ENCODE assay signal across 10 mouse cellular contexts in genomic region chr11:76292831-76293230, GRCm38 (mm10). TPM values are rescaled to one million over a fixed set of nuclear protein-coding genes. Genes with fewer than 3 reads are reported as not detected.
A peak's percentile ranks its signal among the peaks of the same experiment; 100 is the strongest.
DNase-seq lines count a peak whose midpoint lies in the region; ATAC-seq lines count a peak whose summit lies in the region.
"Had no signal": no experiment of that assay in that cellular context is flagged by ENCODE, and none has a peak within 500 bp of the region (broad histone marks: within the 10 kb centered on the region; RNA-seq: fewer than 3 reads in every experiment).

No protein-coding gene starts in this region.

- H3K4me2 ChIP-seq in kidney, embryonic 14.5 days (replicated peaks; ENCODE audit: low read depth, low read length) = peak overlapping the region; percentile 19; the same call in 1 of the 2 replicates
- no peak overlapping the region for H3K4me2 ChIP-seq in midbrain, embryonic 12.5 days (replicated peaks)

- peaks cover 46% of the 10 kb centered on the region for H3K4me1 ChIP-seq in kidney, embryonic 14.5 days (ENCODE audit: control insufficient read depth, insufficient read depth, low read length)
- H3K4me1 ChIP-seq in midbrain, embryonic 12.5 days = peaks cover 80% of the 10 kb centered on the region

- no peak for ATAC-seq in kidney, embryonic 14.5 days (ENCODE audit: low FRiP score, low TSS enrichment)
- no peak for ATAC-seq in midbrain, embryonic 12.5 days (ENCODE audit: low FRiP score, low read depth)

- H3K36me3 ChIP-seq in kidney, embryonic 14.5 days (ENCODE audit: control insufficient read depth, insufficient read depth, low read length) = no peaks in the 10 kb centered on the region
- H3K36me3 ChIP-seq in midbrain, embryonic 12.5 days = no peaks in the 10 kb centered on the region

- H3K27ac ChIP-seq in kidney, embryonic 14.5 days (ENCODE audit: low read depth, low read length) = peak overlapping the region; percentile 78
- peak overlapping the region; percentile 66 for H3K27ac ChIP-seq in midbrain, embryonic 12.5 days (replicated peaks)

- no peaks in the 10 kb centered on the region for H3K9me3 ChIP-seq in kidney, embryonic 14.5 days (ENCODE audit: control insufficient read depth, low read length)
- no peaks in the 10 kb centered on the region for H3K9me3 ChIP-seq in midbrain, embryonic 12.5 days

- H3K9ac ChIP-seq in kidney, embryonic 14.5 days (ENCODE audit: low read depth, low read length) = no peak overlapping the region
- no peak overlapping the region for H3K9ac ChIP-seq in midbrain, embryonic 12.5 days (replicated peaks)

- no peaks in the 10 kb centered on the region for H3K27me3 ChIP-seq in kidney, embryonic 14.5 days (ENCODE audit: control insufficient read depth, insufficient read depth, low read length)
- H3K27me3 ChIP-seq in midbrain, embryonic 12.5 days = no peaks in the 10 kb centered on the region
- H3K27me3 ChIP-seq: CH12.LX had no signal

- intact Hi-C loops in left cerebral cortex, postnatal 25 days (cut with DNase I) = no loop called here

- DNase-seq in cerebellum, postnatal 25 days = peak; percentile 48 to 49
- no peak for DNase-seq in cerebellum, adult 18-20 months
- DNase-seq in heart, adult 9 months (ENCODE audit: low spot score in 2 of 2) = peak; percentile 48 to 59
- no peak for DNase-seq in left cerebral cortex, postnatal 25 days (ENCODE audit: low spot score in 2 of 2)
- no peak for DNase-seq in cerebellum, adult 8-10 months
- no peak for DNase-seq in layer of hippocampus, postnatal 25 days (ENCODE audit: extremely low spot score in 1 of 2, low spot score in 1 of 2)

- no peak overlapping the region for H3K4me3 ChIP-seq in kidney, embryonic 14.5 days (ENCODE audit: low read length)
- no peak overlapping the region for H3K4me3 ChIP-seq in midbrain, embryonic 12.5 days
- H3K4me3 ChIP-seq: erythroblast, embryonic 14.5 days had no signal

- WGBS in kidney, embryonic 14.5 days = 39% methylated on average over 6 of the region's 6 CpGs
- WGBS in midbrain, embryonic 12.5 days = 52% methylated on average over 6 of the region's 6 CpGs

RNA-seq across cellular contexts. Expression of gene Glod4, which starts 49.3 kb away (rescaled TPM):
- polyA plus RNA-seq in kidney, embryonic 14.5 days (2014; fragmentation: Nextera tagmentation; extraction: Ambion mirVana) = 155 and 160 TPM in 2 replicates
- polyA plus RNA-seq in midbrain, embryonic 12.5 days (2016; fragmentation: Nextera tagmentation; extraction: Ambion mirVana) = 113 and 116 TPM in 2 replicates
- 10 to 100 TPM; 49.2 to 55.2 TPM for total RNA-seq in left cerebral cortex, postnatal 25 days (2021)
- total RNA-seq in layer of hippocampus, postnatal 25 days (2021) = 10 to 100 TPM; 51.0 to 57.8 TPM

RNA-seq across cellular contexts. Expression of gene Mrm3, which starts 49.3 kb away (rescaled TPM):
- 25.2 and 29.3 TPM in 2 replicates for polyA plus RNA-seq in kidney, embryonic 14.5 days (2014; fragmentation: Nextera tagmentation; extraction: Ambion mirVana)
- polyA plus RNA-seq in midbrain, embryonic 12.5 days (2016; fragmentation: Nextera tagmentation; extraction: Ambion mirVana) = 16.4 and 17.7 TPM in 2 replicates
- 10 to 100 TPM; 16.8 to 18.3 TPM for total RNA-seq in left cerebral cortex, postnatal 25 days (2021)
- total RNA-seq in layer of hippocampus, postnatal 25 days (2021) = 10 to 100 TPM; 17.2 to 17.4 TPM

Comparison
In these comparisons a context has a peak if more than half of its experiments do, and no peak if none do; other contexts are left out.
1. DNase-seq: peak in cerebellum, postnatal 25 days (2 of 2) and heart, adult 9 months (2 of 2); none in cerebellum, adult 18-20 months (0 of 2), left cerebral cortex, postnatal 25 days (0 of 2), cerebellum, adult 8-10 months (single experiment) and layer of hippocampus, postnatal 25 days (0 of 2).